Mouse (Mus musculus) urinary bladder, postnatal 36 days (tissue): Measurements from ENCODE around the gene Dnah2.
"Not testable (repeated sequence)": the region's sequence is repeated elsewhere in the genome, so short reads cannot be mapped to it uniquely, and the experiment has no call there.

Experiments
- DNase-seq, 2 experiments: peaks; one replicate each; pipeline ENCODE4 v3.0.0; 2022; ENCODE audit warnings: low spot score in 2 of 2, mixed read lengths in 1 of 2

The Dnah2 gene

DNA sequence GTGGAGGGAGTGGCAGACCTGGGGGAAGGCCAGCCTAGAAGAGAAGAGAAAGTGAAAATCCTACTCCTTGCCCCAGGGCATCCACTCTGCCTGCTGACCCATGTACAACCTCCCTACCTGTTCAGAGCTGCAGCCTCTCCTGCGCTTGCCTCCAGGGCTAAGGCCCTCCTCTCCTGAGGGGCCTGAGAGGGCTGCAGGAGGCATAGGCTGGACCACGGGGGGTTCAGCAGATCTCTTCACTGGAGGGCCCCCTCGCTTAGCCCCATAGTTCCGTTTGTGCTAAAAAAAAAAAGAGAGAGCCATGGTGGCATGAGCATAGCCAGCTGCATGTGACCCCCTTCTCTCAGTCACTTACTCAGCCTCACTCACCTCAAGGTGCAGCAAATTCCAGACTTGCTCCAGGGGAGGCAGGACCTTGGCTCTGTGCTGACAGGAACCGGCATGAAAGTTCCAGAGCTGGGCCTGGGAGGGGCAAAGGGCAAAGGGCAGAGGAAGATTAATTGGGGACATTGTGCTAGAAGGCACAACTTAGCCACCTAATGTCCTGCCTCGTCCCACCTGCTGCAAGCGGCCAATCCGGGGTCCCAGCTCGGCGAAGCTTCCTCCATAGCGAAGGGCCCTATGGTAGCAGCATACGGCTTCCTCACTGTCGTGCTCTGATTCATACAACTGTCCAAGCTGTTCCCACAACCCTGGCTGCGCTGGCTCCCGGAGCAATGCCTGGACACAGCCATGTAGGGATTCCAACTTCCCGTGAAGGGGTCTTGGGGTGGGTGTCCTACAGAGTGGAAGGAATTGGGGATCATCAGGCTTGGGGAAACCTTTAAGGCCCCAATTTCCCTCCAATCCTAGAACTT lies 141.8 kb downstream of the Dnah2 start:
- DNase-seq, result no peak

DNA sequence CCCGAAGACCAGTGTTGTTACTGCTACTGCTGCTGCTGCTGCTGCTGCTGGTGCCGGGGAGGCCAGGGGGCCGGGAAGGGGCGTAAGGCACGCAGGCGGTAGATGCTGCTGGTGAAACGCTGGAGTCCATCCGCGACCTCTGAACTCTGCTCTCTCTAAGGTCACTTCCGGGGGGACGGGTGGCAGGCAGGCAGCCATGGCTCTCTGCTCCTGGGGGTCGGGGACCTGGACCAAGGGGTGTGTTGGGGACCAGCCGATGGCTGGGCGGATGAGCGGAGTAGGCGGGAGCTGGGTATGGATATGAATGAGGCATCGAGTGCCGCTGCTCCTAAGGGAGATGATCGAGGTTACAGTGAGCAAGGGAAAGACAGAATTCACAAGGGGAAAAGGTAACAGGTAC lies 142.6 kb downstream of the Dnah2 start:
- no peak for DNase-seq

DNA sequence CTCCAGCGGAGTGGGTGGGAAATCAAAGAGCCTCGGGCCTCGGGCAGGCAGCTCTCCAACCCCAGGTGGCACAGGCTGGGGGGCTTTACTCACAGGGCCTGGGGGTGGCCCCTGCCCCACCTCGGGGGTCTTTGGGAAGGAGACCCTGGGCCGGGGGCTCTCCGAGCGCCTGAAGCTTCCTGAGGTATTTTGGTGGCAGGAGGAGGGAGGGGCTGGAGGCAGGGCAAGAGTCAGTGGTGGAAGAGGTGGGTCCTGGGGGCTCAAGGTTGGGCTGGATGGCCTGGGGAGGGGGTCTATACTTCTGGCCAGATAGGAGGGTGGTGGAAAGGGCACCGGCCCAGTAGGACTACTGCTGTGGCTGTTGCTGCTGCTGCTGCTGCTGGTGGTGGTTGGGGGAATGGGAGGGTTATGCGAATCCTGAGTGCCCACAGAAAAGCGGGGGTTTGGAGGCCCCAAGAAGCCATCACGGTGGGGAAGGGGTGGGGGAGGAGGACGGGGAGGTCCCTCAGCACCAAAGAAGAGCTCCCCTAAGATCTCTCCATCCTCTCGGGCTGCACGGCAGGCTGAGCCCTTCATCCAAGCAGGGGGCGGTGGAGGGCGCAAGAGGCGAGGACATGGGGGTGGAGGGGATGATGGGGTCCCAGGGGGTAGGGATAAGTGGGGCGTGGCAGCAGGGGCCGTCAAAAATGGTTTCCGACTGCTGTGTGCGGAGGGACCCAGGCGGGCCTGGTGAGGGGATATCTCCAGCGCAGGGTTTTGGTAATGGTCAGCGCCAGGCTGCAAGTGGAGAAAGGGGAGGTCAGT lies 143.3 kb downstream of the Dnah2 start:
- DNase-seq, result no peak

DNA sequence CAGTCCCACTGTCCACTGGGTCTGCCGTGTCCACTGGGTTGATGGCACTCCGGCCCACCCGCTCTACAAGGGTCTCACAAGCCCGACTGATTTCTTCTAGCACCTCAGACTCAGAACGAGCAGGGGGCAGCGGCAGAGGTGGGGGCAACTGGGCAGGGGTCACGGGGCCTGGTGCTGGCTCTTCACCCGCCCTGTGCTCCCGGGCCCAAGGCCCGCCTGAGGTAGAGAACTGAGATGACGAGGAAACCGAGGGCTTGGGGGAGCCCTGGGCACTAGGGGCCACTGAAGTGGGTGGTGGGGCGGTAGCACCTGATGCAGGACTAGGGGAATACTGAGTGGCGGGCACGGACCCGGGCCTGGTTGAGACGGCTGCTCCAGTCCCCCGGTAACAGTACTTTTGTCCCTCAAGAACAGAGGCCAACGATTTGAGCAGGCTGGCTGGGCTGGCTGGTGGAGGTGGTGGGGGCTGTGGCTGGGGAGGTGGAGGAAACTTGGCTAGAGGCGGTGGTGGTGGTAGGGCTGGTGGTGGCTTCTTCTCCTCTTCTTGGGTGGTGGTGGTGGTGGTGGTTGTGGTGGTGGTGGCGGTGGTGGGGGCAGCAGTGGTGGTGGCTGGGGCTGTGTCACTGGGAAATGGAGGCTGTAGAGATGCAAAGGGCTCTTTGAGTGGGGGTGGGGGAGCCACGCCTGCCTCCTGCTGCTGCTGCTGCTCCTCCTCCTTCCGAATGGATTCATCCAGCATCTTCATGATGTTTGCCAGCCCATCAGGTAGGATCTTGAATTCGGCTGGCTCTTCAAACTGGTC lies 144.1 kb downstream of the Dnah2 start:
- no peak for DNase-seq

DNA sequence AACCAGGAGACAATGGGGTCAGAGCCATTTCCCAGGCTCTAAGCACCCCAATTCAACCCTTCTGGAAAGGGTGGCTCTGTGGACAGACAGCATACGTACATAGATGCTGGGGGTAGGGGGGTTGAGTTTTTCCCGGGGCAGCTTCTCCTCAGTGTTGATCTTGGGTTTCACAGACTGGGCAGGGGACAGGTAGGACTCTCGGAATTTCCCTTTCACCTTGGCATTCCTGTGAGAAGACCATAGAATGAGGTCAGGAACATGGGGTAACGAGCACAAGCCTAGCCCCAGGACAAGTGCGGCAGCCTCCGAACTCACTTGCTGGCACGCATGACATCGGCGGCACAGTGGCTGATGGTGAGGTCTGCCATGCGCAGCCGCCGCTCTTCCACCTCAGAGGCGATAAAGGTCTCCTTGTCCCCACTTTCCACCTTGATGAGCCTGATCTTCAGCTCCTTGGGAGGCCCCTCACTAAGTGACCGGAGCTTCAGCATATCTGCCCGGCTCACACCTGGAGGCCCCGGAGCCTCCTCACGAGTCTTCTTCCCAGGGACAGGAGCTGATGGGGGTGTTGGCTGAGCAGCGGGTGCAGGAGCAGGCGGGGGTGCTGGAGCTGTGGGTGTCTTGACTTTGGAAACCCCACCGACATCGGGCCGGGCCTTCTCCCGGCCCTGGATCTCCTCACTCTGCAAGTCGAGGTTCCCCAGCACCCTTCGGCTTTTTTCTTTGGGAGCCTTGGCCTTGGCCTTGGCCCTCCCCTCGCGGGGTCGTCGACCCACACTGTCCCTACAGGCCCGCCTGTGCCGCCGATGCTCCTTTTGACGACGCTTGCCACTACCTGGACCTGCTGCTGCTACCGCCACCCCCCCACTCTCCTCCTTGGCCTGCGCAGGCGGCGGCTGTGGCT lies 145.0 kb downstream of the Dnah2 start:
- no peak for DNase-seq

DNA sequence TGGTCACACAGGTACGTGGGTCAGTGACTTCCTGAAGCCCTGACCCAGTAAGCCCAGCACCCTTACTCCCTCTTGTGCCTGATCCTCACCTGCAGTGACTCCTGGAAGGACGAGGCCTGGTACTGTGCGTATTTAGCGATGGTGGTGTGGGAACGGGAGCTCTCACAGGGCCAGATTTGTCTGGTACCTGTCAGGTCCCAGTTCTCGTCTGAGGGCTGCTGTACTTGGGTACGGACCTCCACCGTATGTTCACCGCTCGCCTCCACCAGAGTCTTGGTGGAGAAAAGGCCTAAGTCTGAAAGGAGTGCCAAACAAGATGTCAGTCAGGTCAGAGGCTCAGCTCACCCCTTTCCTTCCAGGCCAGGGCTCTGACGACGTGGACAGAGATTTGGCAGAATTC lies 146.9 kb downstream of the Dnah2 start:
- no peak for DNase-seq

DNA sequence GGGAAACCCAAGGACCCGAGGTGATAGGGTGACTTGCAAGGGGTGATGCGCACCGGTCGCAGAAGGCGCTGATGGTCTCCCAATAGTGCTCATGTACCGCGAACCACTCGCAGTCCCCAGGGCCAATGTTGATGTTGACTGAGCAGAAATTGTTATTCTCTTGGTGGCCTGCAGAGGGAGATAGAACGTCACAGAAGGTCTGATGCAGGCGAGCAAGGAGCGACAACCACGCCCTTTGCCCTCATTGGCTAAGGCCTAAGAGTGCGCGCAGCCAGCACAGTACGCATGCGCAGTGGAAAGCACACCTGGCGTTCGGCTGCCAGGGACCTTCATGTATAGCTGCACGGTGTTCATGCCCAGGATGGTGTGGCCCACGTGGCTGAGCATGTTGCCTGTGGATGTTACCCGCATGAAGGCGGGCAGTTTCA lies 147.7 kb downstream of the Dnah2 start:
- peak; percentile 80 to 87 for DNase-seq

DNA sequence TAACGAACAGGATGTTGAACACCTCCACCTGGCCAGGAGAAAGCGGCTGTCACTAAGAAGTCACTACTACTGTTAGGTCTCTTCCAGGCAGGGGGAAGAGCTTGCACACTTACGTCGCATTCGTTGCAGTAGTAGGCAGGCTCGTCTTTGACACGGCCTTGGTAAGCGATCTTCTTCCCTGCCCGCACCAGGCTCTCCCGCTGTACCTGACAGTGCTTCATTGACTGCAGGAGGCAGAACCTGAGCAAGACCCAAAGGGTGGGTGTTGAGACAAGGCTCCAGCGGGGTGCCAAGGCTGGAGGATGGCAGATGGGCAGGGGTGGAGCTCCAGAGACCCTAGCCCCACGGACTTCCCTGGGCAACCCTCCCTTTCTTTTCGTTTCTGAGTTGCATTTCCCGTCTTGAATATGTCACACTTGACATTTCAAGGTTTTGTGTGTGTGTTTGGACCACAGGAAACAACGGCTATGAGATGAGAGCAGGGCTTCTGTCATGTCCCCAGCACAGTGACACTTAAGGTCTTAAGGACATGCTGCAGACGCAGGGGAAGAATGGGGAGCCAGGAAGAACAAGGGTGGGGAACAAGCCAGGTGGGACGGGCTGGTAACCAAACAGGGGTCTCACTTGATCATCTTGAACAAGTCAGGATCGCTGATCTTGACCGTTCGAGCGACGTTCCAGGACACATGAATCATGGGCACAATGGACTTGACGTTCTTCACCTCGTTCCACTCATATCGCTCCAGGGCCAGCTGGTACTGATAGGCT lies 148.6 kb downstream of the Dnah2 start:
- DNase-seq, result no peak

DNA sequence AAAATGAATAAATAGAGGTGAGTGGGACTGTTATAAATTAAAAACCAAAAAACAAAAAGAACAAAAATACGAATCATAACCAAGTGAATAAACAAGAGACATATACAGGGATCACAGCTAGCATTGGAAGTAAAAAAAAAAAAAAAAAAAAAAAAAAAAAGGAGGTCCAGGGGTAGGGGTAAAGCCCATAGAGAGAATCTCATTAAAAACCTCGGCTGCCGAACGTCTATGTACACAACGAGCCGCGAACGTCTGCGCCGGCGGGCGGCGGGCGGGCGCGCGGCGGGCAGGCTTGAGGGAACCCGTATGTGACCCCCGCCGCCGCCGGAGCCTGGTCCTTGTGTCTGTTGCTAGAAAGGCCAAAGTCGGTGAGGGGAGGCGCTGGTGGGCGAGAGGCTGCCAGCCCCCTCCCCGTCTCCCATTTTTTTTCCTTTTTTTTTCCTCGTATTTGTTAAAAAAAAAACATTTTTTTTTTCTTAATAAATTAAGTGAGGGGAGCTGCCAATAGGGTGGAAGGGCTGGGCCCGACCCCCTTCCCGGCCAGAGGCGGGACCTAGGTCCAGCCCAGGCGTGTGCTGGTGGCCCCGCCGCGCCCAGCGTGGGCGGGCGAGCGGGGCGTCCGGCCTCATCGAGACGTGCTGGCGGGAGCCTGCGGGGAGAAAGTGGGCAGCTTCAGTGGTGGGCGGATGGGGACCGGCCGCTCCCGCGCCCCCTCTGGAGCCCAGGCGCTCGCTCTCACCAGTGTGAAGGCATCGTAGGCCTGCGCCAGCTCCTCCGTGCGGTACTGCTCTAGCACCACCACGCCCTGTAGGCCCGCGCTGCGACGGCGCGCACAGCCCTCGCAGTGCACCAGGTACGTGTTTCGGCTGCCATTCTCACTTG lies 149.5 kb downstream of the Dnah2 start:
- DNase-seq, result no peak

DNA sequence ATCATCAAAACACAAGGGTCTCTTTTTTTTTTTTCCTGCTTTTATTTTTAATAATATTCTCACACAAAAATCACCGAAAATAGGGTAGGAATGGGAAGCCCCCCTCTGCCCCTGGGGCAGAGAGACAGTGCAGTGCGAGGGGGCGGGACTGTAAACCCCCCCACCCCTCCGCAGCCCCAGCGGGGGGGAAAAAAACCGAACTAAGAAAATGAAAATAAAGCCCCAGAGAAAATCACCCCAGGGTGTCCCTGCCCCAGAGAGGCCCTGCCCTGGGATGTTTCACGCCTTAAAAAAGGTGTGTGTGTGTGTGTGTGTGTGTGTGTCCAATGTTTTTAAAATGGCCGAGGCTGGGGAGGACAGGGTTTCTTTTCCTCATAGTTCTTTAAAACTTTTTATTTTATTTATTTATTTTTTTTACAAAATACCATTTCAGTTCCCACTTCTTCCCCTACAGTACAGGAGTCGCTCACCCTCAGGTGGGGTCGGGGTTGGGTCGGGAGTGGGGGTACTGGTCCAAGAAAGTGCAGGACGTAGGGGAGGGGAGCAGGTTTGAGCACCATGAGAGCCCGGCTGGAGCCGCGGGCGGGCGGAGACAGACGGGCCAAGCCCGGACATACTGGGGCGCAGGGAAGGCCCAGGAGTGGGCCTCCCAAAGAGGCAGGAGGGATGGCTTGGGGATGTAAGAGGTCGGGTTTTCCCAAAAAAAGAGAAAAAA lies 150.3 kb downstream of the Dnah2 start:
- no peak for DNase-seq

DNA sequence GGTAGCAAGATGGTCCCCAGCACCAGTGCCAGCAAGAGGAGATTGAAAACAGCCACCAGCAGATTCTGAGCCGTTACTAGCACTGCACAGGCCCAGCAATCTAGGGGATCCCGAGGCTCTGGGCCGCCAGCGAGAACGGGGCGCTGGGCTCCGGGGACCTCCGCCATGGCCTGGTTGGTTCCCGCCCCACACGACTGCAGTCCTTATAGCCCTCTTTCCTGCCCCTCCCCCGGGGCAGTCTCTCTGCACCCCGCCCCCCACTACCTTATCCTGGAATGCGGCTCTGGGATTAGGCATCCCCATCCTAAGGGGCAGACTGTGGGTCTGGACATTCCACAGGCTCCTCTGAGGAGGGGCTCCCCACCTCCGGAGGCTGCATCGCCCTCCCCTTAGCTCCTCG lies 150.9 kb downstream of the Dnah2 start, which contains the start of gene Tmem88:
TSS of gene Tmem88 (minus strand) at position 176 of the 400 bp plus-strand sequence.
- DNase-seq, result peak in 1 of 2 experiments; percentile 40

DNA sequence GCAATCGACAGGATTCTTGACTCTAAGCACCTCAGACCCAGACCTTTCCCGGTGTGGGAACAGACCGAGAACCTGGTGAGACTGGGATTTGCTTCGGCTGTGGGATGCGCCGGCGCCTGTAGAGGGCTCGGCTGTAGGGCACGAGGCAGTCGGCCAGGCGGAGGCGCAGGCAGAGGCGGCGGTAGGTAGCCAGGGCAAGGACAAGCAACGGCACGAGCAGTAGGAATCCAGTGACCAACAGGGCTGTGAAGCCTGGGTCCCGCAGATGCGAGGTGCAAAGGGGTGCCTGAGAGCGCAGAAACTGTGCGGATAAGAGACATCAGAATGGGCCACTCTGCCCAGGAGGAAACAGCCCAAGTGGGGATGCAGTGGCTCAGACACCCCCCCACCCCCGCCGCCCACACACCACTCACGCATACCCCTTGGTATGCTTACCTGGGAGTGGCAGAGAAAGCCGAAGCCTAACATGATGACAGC lies 151.3 kb downstream of the Dnah2 start:
- DNase-seq, result peak in 1 of 2 experiments; percentile 42

DNA sequence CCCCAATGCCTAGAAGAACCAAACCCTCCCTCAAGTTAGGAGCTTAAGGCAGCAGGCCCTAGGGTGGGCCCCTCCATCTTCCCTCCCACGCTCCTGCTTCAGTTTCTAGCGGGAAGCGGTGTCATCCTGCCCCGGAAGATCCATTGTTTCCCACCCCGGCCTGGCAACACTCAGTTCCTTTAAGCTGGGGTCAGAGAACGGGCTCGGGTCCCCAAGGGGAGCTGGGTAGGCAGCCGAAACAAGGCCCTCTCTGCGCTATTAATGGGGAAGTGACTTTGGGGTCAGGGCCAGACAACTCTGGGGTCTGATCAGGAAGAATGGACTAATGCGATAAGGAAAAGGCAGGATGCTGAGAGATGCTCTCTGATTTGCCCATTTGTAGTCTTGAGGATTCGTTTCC lies 152.1 kb downstream of the Dnah2 start:
- DNase-seq, result no peak

DNA sequence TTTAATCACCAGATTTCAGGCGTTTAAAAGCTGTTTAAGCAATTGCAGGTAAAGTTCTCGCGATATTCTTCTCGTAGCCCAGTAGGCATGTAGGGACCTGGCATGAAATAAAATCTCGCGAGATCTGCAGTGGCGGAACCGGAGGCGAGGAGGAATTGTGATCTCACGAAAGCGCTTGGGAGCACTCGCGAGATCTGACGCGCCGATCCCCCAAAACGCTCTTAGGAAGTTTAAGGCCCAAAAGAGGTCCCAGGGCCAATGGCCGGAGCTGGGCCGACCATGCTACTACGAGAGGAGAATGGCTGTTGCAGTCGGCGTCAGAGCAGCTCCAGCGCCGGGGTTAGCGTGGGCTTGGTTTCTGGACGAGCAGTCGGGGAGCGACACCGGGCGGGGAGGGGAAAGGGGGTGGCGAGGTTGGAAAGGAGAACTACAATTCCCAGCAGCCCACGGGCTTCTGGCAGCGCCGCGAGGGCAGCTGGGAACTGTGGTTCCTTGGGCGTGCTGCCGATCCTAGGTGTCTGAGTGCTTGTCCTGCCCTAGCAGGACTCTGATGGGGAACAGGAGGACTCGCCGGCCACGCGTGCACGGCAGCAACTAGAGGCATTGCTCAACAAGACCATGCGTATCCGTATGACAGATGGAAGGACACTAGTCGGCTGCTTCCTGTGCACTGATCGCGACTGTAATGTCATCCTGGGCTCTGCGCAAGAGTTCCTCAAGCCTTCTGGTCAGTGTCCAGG lies 153.1 kb downstream of the Dnah2 start:
- peak; percentile 90 to 95 for DNase-seq

DNA sequence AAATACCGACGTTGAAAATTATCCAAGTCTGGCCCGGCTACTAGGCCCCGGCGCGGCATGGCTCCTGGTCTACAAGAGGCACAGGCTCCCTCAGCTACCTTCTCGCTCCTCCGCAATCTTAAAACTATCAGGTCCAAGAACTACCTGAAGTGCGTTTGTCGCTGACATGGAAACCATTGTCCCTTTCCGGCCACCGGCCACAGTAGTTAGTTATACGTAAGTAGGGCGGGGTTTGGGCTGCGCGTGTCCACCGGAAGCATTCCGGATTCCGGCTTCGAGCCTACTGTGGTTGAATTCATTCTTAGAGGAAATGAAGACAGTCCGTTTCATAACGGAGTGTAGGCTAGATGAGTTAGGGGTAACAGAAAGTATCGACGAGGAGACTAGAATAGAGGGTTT lies 153.7 kb downstream of the Dnah2 start, which contains the start of the genes Naa38 and Cyb5d1:
TSS of gene Naa38 (plus strand) at position 253 of the 399 bp plus-strand sequence.
TSS of gene Cyb5d1 (minus strand) at position 397 of the 399 bp plus-strand sequence.
- DNase-seq, result peak; percentile 83 to 88

DNA sequence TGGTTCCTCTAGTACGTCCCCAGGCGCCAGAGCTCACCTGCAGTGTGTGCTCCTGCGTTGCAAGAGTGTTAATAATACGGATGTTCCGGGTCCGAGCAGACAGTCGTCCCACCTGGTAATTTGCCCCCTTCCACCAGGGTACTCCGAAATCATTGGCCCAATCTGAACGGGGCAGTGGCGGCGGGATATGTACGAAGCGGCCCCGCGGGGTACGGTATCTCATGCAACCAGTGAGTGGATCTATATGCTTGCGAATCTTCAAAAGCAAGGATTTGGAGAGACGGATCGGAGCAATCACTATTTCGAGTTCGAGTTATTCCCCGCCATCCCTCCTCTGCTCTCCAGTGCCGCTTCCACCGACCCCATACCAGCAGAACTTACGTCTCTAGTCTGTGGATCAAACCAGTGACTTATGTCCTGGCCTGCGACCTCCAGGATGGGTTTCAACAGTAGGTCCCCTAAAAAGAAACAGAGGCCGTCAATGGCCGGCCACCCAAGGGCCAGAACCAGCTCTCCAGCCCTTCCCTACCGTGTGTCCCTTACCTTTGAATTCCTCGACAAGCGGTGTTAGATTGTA lies 154.2 kb downstream of the Dnah2 start:
- not testable (repeated sequence) for DNase-seq
